Mouse (Mus musculus) urinary bladder, adult 2 months (tissue): ENCODE measurements around the gene Teddm1a. TPM values are rescaled to one million over a fixed set of nuclear protein-coding genes. Genes with fewer than 3 reads are reported as not detected.
A peak's percentile ranks its signal among the peaks of the same experiment; 100 is the strongest.
"Not testable (repeated sequence)": the region's sequence is repeated elsewhere in the genome, so short reads cannot be mapped to it uniquely, and the experiment has no call there.

Experiments
- DNase-seq: peaks from one replicate; pipeline ENCODE4 v3.0.0; 2022; ENCODE audit warnings: low spot score
- polyA plus RNA-seq: library from polyadenylated mRNA; depleted of rRNA; stranded (reverse); fragments of >200 nt; gene quantifications from 2 replicates; pipeline ENCODE4 v1.2.3, GENCODE M21; 2012; rRNA removed

Gene Teddm1a
- not detected in 2 replicates for polyA plus RNA-seq

- no peak for DNase-seq
Measured at GRCm38 (mm10) chr1:153891442-153891841, at the start of gene Teddm1a. TSS of gene Teddm1a (plus strand) at chr1:153891742.

GRCm38 (mm10) chr1:153842121-153842740 lies 49.3 kb upstream of the Teddm1a start:
- DNase-seq, result no peak

- no peak for DNase-seq
Measured at GRCm38 (mm10) chr1:153844042-153844441, 47.5 kb upstream of the Teddm1a start, which contains the start of gene Rgsl1. TSS of gene Rgsl1 (minus strand) at chr1:153844142.

- no peak for DNase-seq
Measured at GRCm38 (mm10) chr1:153846420-153846819, 45.1 kb upstream of the Teddm1a start.

GRCm38 (mm10) chr1:153846867-153847266 lies 44.7 kb upstream of the Teddm1a start:
- no peak for DNase-seq

- not testable (repeated sequence) for DNase-seq
Measured at GRCm38 (mm10) chr1:153852696-153853095, 38.8 kb upstream of the Teddm1a start.

GRCm38 (mm10) chr1:153855946-153856345 lies 35.6 kb upstream of the Teddm1a start:
- no peak for DNase-seq

GRCm38 (mm10) chr1:153874045-153874444 lies 17.5 kb upstream of the Teddm1a start, which contains the start of gene Teddm1b:
TSS of gene Teddm1b (plus strand) at chr1:153874345.
- DNase-seq, result no peak

- DNase-seq, result not testable (repeated sequence)
Measured at GRCm38 (mm10) chr1:153880391-153880790, 11.2 kb upstream of the Teddm1a start.

GRCm38 (mm10) chr1:153886024-153886633 lies 5.4 kb upstream of the Teddm1a start:
- DNase-seq, result no peak

GRCm38 (mm10) chr1:153890121-153890520 lies 1.4 kb upstream of the Teddm1a start:
- DNase-seq, result no peak

- DNase-seq, result no peak
Measured at GRCm38 (mm10) chr1:153893746-153894145, 2.2 kb downstream of the Teddm1a start.

- DNase-seq, result no peak
Measured at GRCm38 (mm10) chr1:153894201-153894893, 2.8 kb downstream of the Teddm1a start.

- no peak for DNase-seq
Measured at GRCm38 (mm10) chr1:153894979-153895378, 3.4 kb downstream of the Teddm1a start.

- no peak for DNase-seq
Measured at GRCm38 (mm10) chr1:153897196-153897595, 5.7 kb downstream of the Teddm1a start.

GRCm38 (mm10) chr1:153898989-153899730 lies 7.6 kb downstream of the Teddm1a start:
- no peak for DNase-seq

- peak; percentile 95 for DNase-seq
Measured at GRCm38 (mm10) chr1:153899731-153900380, 8.3 kb downstream of the Teddm1a start, which contains the start of the genes Glul and Teddm2. TSS of gene Glul (plus strand) at chr1:153899944. TSS of gene Teddm2 (minus strand) at chr1:153900228.

GRCm38 (mm10) chr1:153900381-153900780 lies 8.8 kb downstream of the Teddm1a start:
- no peak for DNase-seq

GRCm38 (mm10) chr1:153900860-153901730 lies 9.6 kb downstream of the Teddm1a start:
- DNase-seq, result no peak

GRCm38 (mm10) chr1:153903006-153903405 lies 11.5 kb downstream of the Teddm1a start:
- no peak for DNase-seq
